Mouse (Mus musculus): Measurements from ENCODE around the gene Oaz2.

GRCm38 (mm10) chr9:65703926-65704595 lies 36.3 kb downstream of the Oaz2 start:
- no peak for TF ChIP-seq CTCF (conservative IDR thresholded peaks at IDR 0.05 in 1 of 2, IDR thresholded peaks at IDR 0.05 in 1 of 2; ENCODE audit: low read depth in 2 of 2, low read length in 2 of 2)
- TF ChIP-seq ELF1 (IDR thresholded peaks at IDR 0.05; ENCODE audit: low read depth, low read length), result no peak
- no peak for TF ChIP-seq CHD1 (IDR thresholded peaks at IDR 0.05; ENCODE audit: low read depth, low read length)
- no peak for TF ChIP-seq TCF12 (IDR thresholded peaks at IDR 0.05; ENCODE audit: low read depth, low read length)
- TF ChIP-seq GABPA (IDR thresholded peaks at IDR 0.05; ENCODE audit: insufficient replicate concordance, low read depth, low read length), result no peak
- TF ChIP-seq NRF1 (IDR thresholded peaks at IDR 0.05; ENCODE audit: low read depth, low read length), result no peak
- TF ChIP-seq MAZ (IDR thresholded peaks at IDR 0.05; ENCODE audit: low read depth, low read length), result no peak
- TF ChIP-seq USF1 (IDR thresholded peaks at IDR 0.05; ENCODE audit: low read depth, low read length), result no peak
- TF ChIP-seq POLR2A (IDR thresholded peaks at IDR 0.05; ENCODE audit: low read depth, low read length), result no peak
- TF ChIP-seq MAFK (IDR thresholded peaks at IDR 0.05; ENCODE audit: insufficient replicate concordance, low read length), result no peak
- no peak for TF ChIP-seq ZMIZ1 (IDR thresholded peaks at IDR 0.05; ENCODE audit: low read depth, low read length)
- no peak for TF ChIP-seq EP300 (IDR thresholded peaks at IDR 0.05; ENCODE audit: low read length)
